Mouse (Mus musculus) thymus, adult 18-20 months (tissue): ENCODE measurements around the gene Krt23.
A peak's percentile ranks its signal among the peaks of the same experiment; 100 is the strongest.

ENCODE experiments used
- DNase-seq, 2 experiments: peaks; one replicate each; pipeline ENCODE4 v3.0.0; 2022; ENCODE audit warnings: mixed read lengths in 2 of 2

Krt23 gene

DNA sequence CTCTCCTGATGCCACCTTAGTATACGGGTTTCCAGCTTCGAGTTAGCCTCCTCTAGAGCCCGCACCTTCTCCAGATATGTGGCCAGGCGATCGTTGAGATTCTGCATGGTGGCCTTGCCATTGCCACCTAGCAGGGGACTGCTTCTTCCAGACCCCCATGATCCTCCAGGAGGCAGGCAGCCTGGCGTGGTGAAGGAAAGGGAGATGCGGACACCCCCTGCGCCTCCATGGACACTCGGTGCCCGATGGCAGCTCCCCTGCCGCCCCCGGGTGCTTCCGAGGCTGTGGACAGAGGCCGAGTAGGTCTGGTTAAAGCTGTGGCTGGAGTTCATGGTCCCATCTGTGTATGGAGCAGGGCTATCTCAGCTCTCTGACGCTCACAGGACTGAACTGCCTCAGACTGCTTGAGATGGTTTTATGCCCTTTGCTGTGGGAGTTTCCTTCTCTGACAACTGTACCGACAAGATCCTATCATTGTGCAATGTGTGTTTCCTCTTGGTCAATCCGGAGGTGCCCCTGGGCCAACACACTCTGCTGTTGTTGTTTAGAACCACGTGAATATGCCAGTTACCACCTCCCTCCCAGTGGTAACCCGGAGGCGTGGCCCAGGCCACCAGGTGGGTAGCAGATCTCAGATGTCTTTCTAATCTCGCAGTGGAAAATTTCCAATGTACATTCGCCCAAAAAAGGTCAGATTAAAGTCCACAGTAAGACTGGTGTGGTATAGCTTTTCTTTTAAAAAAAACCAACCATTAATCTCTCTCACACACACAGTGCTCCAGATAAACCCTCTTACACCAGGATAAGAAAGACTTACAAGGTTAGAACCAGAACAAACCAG is at the start of gene Krt23:
Gene Krt23 (minus strand): TSS at position 405 of the 841 bp plus-strand sequence.
- peak in 1 of 2 experiments; percentile 3 for DNase-seq

GRCm38 (mm10) chr11:99539721-99540120 is 46.8 kb upstream of the Krt23 start:
- DNase-seq: no peak

GRCm38 (mm10) chr11:99521288-99521860 is 28.4 kb upstream of the Krt23 start, which contains the start of gene Krt39:
Gene Krt39 (minus strand): TSS chr11:99521338.
- DNase-seq: no peak

GRCm38 (mm10) chr11:99514098-99514497 is 21.2 kb upstream of the Krt23 start:
- DNase-seq: no peak

DNA sequence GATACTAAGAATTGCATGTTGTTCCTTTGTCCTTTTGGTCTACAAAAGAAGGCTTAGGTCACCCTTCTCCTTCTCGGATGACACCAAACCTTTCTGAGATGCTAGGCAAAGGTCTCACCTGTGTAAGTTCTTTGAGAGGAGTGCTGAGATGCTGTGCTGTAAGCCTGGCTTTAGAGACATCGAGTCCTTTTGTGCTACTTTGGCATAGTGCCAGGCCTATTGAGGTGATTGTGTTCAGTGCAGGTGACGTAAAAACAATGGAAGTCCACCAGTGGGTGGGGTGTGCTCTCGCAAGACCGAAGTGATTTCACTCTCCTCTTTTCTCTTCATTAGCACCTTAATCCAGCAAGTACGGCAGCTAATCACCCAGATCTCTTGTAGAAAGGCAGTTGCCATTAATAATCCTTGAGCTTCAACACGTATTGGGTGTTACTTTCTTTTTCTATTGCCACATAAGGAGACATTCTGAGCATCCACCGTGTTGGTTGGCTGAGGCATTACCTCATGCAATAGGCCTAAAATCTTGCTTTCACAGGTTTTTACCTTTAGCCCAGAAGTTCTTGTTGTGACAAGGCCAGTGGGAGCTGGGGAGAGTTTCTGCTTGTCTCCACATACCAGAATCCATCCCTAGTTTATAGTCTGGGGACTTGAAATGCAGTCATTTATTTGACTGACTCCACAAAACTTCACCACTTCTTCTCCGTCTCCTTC is 7.3 kb upstream of the Krt23 start:
- DNase-seq: no peak

- DNase-seq: no peak
Measured at GRCm38 (mm10) chr11:99496460-99496859, 3.5 kb upstream of the Krt23 start.

- no peak for DNase-seq
Measured at GRCm38 (mm10) chr11:99494741-99495140, 1.8 kb upstream of the Krt23 start.

DNA sequence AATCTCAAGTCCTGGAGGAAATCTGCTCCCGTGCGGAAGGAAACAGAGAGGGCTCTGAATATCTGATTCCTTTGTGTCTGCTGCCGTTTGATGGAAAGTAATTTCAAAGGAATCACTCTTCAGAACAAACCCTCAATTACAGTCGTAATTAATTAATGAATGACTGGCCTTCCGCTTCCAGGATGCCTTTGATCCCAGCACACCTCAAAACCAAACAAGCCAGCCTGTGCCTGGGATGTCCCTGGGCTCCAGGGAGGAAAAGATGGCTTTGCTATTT is 575 bp upstream of the Krt23 start:
- DNase-seq: no peak

- no peak for DNase-seq
Measured at GRCm38 (mm10) chr11:99491040-99491439, 1.9 kb downstream of the Krt23 start.

- no peak for DNase-seq
Measured at GRCm38 (mm10) chr11:99490624-99491023, 2.3 kb downstream of the Krt23 start.

GRCm38 (mm10) chr11:99489233-99489632 is 3.7 kb downstream of the Krt23 start:
- no peak for DNase-seq

DNA sequence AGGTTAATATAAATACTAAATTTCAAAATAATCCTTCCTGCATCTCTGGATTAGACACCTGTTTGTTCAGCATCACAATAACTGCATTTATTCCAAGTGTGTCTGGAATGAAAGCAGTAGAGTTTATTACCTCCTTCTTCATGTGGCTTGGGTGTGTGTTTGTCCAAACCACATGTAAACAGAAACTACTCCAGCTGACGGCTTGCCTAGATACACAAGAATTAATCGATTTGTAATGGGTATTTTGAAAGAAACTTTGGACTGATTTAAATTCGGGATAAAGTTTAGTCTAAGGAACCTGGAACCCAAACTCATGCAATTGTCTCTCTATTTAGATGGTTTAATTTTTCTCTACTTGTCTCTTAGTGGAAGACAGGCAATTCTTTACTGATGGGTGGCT is 18.0 kb downstream of the Krt23 start:
- DNase-seq: no peak

DNA sequence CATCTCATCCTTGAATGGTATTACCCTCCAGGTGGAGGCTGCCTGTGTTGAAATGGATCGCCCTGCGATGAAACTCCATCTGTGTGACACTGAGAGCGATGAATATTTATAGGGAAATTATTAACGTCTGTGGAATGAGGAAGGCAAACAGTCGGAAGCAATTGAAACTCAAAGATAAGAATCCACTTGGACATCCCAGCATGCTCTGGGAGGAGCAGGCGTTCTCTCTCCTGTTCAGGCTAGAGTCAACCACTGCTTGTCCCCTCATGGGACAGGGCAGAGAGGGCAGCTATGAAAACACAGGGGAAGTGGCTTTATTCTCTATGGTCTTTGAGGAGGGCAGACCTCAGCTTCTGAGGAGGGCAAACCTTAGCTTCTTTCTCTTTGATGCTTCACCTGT is 19.5 kb downstream of the Krt23 start:
- DNase-seq: no peak

DNA sequence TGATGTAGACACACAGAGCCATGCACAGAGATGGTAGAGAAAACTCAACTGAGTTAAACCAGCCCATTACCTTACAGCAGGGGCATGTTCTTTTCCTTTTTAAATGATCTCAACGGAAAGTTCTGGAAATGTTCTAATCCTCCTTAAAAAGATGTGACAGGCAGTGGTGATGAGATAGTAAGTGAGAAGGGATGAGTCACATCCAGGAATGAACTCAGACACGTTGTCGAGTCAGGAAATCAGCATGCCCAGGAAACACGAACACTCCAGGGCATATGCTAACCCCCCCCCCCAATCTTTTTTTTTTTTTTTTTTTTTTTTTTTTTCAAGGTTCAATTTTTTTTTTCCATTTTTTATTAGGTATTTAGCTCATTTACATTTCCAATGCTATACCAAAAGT is 20.5 kb downstream of the Krt23 start:
- no peak for DNase-seq

GRCm38 (mm10) chr11:99471946-99472345 is 21.0 kb downstream of the Krt23 start:
- DNase-seq: no peak

DNA sequence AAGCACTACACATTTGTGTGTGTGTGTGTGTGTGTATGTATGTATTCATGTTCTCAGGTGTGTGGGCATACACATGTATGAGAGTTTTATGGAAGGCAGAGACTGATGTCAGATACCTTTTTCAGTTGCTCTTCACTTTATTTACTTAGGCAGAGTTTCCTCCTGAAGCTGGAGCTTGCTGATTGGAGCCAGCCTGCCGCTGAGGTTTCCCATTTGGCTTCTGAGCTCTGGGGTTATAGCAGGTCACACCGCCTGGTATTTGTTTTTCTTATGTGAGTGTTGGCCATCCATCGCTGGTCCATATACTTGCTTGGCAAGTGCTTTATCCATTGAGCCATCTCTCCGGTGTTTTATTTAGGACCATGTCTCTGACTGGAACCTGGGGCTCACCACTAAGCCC is 23.7 kb downstream of the Krt23 start:
- DNase-seq: no peak

- DNase-seq: no peak
Measured at GRCm38 (mm10) chr11:99468566-99468965, 24.4 kb downstream of the Krt23 start.

GRCm38 (mm10) chr11:99466316-99466715 is 26.6 kb downstream of the Krt23 start:
- DNase-seq: no peak

DNA sequence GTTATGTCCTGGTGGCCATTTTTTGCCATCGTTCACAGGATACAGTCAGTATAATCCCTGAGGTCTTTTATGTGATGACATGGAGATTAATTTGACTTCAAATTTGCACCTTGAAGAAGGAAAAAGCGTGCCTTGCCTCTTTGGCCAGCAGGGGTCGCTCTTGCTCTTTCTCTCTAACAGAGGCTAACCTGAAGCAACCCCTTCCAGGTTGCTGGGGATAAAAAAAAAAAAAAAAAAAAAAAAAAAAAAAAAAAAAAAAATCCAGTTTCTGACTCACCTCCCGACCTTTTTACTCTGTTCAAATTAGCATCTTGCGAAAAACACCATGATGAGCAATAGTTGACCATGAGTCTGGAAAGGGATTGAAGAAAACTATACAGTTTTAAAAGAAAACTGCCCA is 28.1 kb downstream of the Krt23 start:
- peak in 1 of 2 experiments; percentile 12 for DNase-seq

DNA sequence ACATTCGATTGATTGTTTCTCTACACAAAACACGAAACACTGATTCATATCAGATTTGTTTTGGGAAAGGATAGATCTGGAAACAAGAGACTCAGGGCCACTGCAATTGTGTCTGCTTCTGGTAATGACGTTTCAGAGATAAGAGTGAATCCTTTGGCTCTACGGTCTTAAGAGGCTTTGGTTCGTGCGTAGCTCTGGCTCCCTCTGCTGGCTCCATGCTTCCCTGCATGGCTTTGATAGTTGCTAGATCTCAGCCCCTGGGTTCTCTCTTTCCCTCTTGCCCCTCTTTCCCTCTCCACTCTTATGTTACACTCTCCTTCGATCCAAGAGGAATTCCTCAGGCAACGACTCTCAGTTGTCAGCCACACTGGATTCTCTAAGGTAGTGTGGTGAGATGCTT is 29.8 kb downstream of the Krt23 start:
- peak; percentile 3 for DNase-seq

GRCm38 (mm10) chr11:99461736-99462135 is 31.2 kb downstream of the Krt23 start:
- DNase-seq: no peak

DNA sequence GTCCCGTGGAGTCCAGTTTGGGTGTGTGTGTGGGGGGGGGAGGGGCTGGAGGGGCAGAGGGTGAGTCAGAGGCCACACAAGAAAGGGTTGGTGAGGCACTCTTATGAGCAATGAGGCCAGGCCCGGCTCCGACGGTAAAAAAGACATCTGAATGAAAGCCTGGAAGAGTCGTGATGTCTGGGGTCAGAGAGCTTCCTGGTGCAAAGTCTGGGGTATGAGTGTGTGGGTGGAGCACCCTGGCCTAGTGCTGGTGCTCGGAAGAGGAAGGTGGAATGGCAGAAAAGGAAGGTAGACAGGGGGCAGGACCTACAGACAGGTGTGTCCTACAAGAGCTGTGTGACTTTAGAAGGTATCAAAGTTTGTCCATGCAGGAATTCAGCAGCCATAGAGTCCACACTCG is 34.0 kb downstream of the Krt23 start:
- DNase-seq: no peak

- DNase-seq: no peak
Measured at GRCm38 (mm10) chr11:99454759-99455158, 38.2 kb downstream of the Krt23 start.

DNA sequence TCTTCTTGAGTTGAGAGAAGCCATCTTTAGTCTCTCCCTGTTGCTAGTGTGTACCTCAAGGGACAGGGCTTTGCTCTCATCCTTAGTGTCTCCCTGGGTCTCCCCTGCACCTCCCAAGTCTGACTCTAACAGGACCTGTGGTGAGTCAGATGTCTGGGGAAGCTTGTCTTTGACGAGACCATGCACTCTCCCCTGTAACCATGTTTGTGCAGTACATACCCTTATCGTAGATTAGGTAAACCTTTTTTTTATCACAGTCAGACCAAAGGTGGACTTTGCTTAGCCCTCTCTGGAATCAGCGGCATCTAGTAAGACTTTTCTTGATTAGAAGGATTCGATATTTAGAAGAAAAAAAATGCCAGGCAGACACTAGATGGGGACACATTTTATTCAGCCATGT is 38.9 kb downstream of the Krt23 start:
- no peak for DNase-seq
